Mouse (Mus musculus) c-Kit-negative CD71-positive TER-119-positive erythroid progenitor cells, embryonic 14.5 days (primary cell): ENCODE measurements around the gene 2010106E10Rik.

Source experiments
- DNase-seq: peaks from one replicate; pipeline ENCODE4 v3.0.0-alpha.2; 2013; ENCODE audit warnings: low read depth, low spot score

Gene 2010106E10Rik

DNA sequence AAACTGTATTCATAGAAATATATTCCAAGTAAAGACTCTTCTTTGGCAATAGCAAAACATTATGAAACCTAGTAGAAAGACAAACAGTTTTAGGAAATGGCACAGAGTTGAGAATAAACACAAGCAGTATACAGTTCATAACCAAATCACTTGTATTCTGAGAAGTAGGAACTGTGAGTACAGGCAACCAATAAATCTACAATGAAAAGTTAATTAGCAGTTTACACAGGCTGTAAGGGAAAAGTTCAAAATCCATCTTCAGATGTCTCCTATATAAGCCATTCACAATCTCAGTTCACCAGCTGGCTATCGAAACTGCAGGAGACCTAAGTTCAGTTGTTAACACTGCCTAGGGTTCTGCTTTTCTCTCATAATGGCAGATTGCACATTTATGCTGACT, at the start of gene 2010106E10Rik:
Gene 2010106E10Rik (plus strand): TSS at position 301 of the 400 bp plus-strand sequence.
- DNase-seq: no peak

DNA sequence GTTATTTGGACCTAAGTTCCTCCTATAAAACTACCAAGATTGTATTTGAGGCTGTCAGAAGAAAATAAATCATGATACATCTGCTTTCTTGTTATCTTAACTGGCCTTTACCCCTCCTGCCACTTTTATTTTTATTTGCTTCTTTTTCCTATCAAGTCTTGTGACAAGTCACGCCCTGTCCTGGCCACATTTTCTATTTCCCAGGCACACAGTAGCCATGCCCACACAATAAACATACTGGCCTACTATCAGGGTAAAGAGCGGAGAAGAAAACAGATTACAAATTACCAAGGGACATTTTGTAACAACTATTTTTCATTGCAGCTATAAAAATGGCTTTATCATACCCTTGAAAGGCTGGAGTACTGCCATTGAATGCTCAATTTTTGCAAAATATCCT, 10.6 kb downstream of the 2010106E10Rik start:
- DNase-seq: no peak

GRCm38 (mm10) chrX:112524755-112525154, 29.7 kb downstream of the 2010106E10Rik start:
- no peak for DNase-seq

DNA sequence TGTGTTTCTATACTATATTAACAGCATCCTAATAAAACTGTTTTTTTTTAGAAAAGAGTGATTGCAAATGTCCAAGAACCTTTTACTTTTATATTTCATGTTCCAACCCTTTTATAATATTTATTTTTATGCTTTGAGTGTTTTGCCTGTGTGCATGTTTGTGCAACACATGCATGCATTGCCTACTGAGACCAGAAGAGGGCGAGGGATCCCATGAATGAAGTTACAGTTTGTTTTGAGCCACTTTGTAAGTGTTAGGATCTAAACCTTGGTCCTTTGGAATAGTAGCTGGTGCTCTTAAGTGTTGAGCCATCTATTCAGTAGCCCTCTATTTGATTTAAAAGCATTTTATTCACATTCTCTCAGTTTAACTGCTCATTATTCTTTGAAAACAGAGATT, 48.0 kb downstream of the 2010106E10Rik start:
- no peak for DNase-seq

DNA sequence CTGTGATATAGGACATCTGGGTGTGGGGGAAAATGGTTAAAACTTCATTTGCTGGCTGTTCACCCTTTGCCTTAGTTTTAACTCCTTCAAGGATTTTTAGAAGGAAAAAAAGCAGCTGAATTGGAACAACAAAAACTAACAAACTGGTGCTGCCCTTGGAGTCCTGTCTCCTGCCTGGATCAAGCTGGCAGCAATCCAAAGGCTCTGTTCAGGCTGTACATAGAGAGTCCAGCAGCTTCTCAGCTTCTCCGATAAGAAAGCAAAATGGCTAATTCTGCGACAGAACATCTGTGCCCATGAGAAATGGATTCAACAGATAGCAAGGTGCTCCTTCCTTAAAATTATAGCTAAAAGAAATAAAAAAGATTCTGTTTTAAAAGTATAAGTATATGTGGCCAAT, 72.6 kb downstream of the 2010106E10Rik start:
- DNase-seq: no peak

- no peak for DNase-seq
These were observed 105.6 kb downstream of the 2010106E10Rik start, which contains the start of gene Zfp711 for GRCm38 (mm10) chrX:112600511-112601305. Gene Zfp711 (plus strand): TSS chrX:112600526.

- no peak for DNase-seq
These were observed 106.4 kb downstream of the 2010106E10Rik start for GRCm38 (mm10) chrX:112601306-112602120.
